Mouse (Mus musculus): ENCODE data around the gene Crb2.

DNA sequence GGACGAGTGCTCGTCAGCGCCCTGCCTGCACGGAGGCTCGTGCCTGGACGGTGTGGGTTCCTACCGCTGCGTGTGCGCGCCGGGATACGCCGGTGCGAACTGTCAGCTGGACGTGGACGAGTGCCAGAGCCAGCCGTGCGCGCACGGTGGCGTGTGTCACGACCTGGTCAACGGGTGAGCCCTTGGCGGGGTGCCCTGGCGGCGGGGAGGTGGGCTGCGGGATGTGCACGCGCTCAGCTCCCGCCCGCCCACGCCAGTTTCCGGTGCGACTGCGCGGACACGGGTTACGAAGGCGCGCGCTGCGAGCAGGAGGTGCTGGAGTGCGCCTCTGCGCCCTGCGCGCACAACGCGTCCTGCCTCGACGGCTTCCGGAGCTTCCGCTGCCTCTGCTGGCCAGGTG, 10.4 kb downstream of the Crb2 start:
- no peak for TF ChIP-seq POLR2A (IDR thresholded peaks at IDR 0.05; ENCODE audit: borderline replicate concordance, extremely low read depth, low read depth, low read length)
- TF ChIP-seq CTCF (IDR thresholded peaks at IDR 0.05; ENCODE audit: insufficient read depth, low read length): no peak

All from lung, adult 2 months (tissue).